Mouse (Mus musculus): ENCODE data around the gene Tmprss3. TPM values are rescaled to one million over a fixed set of nuclear protein-coding genes. Genes with fewer than 3 reads are reported as not detected.

Gene Tmprss3
- total RNA-seq, 2 experiments from 2014 or later, result not detected

DNA sequence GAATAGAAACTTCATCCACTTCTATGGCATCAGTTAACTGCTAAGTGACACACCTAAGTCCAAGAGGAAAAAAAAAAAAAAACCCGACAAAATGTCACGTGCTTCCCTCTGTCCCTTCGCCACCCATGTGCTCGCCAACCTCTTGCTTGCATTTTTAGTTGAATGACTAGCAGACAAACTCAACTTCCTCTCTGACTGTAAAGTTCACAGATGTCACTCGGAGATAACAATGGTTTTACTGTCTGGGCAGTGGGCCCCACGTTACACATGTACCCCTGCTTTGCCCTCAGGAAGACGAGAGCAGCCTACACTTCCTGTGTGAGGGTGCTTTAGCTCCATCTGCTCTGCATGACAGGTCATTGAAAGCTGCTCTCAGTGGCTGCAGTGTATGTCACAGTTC lies 25.1 kb upstream of the Tmprss3 start:
- intact Hi-C loops (cut with DNase I), result no loop called here
- no peak for TF ChIP-seq CTCF (IDR thresholded peaks at IDR 0.05)
- DNase-seq (ENCODE audit: extremely low spot score in 1 of 2, low spot score in 2 of 2), result no peak
- H3K4me3 ChIP-seq, result no peak overlapping the region
- no peak overlapping the region for H3K27ac ChIP-seq

DNA sequence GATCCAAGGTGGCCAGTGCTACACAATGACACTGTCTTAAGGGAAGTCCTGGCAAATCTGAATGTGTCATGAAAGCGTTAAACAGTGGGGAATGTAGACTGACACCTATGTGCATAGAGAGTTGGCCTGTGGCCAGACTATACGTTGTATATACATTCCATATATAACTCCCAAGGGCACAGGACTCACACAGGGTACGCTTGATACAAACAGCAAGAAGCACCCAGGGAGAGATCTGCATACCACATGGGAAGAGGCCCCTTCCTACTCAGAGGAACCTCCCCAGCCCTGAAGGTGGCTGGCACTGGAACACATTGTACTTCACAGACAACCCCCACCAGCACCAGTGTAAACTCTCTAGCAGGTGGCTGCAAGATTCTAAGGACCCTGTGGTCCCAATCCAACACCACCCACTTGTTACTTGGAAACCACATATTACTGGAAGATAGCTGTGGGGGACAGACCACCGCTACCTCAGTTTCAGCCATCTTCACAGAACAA lies 24.1 kb upstream of the Tmprss3 start:
- TF ChIP-seq CTCF (IDR thresholded peaks at IDR 0.05), result no peak
- no peak overlapping the region for H3K27ac ChIP-seq
- H3K4me3 ChIP-seq, result no peak overlapping the region
- no peak for DNase-seq (ENCODE audit: extremely low spot score in 1 of 2, low spot score in 2 of 2)
- intact Hi-C loops (cut with DNase I), result no loop called here

- intact Hi-C loops (cut with DNase I), result no loop called here
- no peak overlapping the region for H3K27ac ChIP-seq
- DNase-seq (ENCODE audit: extremely low spot score in 1 of 2, low spot score in 2 of 2), result no peak
- TF ChIP-seq CTCF (IDR thresholded peaks at IDR 0.05), result no peak
- H3K4me3 ChIP-seq, result no peak overlapping the region
Observed at GRCm38 (mm10) chr17:31216068-31216955, 17.5 kb upstream of the Tmprss3 start.

GRCm38 (mm10) chr17:31211881-31212280 lies 13.1 kb upstream of the Tmprss3 start:
- no peak for DNase-seq (ENCODE audit: extremely low spot score in 1 of 2, low spot score in 2 of 2)
- TF ChIP-seq CTCF (IDR thresholded peaks at IDR 0.05), result no peak
- intact Hi-C loops (cut with DNase I), result no loop called here
- Histone ChIP-seq H3K27ac (no peak overlapping the region), H3K4me3 (no peak overlapping the region)

GRCm38 (mm10) chr17:31210299-31210698 lies 11.5 kb upstream of the Tmprss3 start:
- no peak overlapping the region for H3K4me3 ChIP-seq
- no peak for DNase-seq (ENCODE audit: extremely low spot score in 1 of 2, low spot score in 2 of 2)

GRCm38 (mm10) chr17:31209376-31209930 lies 10.7 kb upstream of the Tmprss3 start:
- intact Hi-C loops (cut with DNase I), result no loop called here
- DNase-seq (ENCODE audit: extremely low spot score in 1 of 2, low spot score in 2 of 2), result no peak
- TF ChIP-seq CTCF (IDR thresholded peaks at IDR 0.05), result no peak
- no peak overlapping the region for H3K27ac ChIP-seq
- no peak overlapping the region for H3K4me3 ChIP-seq

More at GRCm38 (mm10) chr17:31210299-31210698, 11.5 kb upstream of the Tmprss3 start:
- no peak overlapping the region for H3K27ac ChIP-seq
- no peak for TF ChIP-seq CTCF (IDR thresholded peaks at IDR 0.05)
- intact Hi-C loops (cut with DNase I), result no loop called here

GRCm38 (mm10) chr17:31208654-31209053 lies 9.9 kb upstream of the Tmprss3 start:
- no peak for TF ChIP-seq CTCF (IDR thresholded peaks at IDR 0.05)
- Histone ChIP-seq H3K27ac (no peak overlapping the region), H3K4me3 (no peak overlapping the region)
- DNase-seq (ENCODE audit: extremely low spot score in 1 of 2, low spot score in 2 of 2), result no peak
- intact Hi-C loops (cut with DNase I), result no loop called here

DNA sequence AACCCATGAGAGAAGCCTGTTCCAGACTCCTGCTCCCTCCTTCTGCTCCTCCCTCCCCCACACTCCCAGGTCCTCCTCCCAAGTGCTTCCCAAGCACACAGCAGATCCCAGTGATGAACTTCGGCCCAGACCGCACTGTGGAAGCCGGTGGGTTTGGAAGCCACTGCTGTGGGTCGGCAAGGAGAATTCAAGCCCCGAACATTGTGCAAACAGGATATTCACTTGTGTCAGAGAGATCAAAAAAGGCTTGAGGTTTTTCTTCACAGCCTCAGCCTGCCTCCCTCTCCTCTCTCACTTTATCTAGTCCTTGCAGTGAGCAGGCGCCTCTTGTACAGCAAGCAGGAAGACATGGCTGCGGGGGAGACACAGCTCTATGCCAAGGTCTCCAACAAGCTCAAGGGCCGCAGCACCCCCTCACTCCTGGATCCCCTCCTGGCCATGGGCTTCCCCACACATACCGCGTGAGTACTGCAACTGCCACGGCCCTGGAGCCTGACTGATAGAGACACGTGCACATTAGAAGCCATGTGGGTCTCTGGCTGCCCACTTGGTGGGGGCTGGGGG lies 9.1 kb upstream of the Tmprss3 start, which contains the start of gene Ubash3a:
TSS of gene Ubash3a (plus strand) at position 103 of the 564 bp plus-strand sequence.
- intact Hi-C loops (cut with DNase I), result no loop called here
- Histone ChIP-seq H3K4me3 (no peak within 1 kb of the TSS), H3K27ac (no peak within 1 kb of the TSS)
- no peak for DNase-seq (ENCODE audit: extremely low spot score in 1 of 2, low spot score in 2 of 2)
- no peak for TF ChIP-seq CTCF (IDR thresholded peaks at IDR 0.05)

DNA sequence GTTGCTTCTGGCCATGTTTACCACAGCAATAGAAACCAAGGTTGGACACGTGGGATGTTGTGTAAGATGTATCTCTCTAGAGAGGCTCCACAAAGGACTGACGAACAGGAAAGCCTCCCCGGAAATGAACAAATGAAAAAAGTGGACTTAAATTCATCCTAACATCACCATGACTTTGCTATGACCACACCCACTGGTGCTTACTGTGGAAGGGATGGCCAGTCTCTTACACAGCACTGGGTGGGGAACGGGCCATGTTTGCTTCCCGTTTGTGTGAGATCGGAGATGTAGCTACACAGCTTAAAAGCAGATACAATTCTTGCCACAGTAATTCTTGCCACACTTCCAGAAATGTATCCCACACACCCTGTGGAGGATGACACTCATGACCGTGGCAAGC lies 2.5 kb downstream of the Tmprss3 start:
- Histone ChIP-seq H3K27ac (no peak overlapping the region), H3K4me3 (no peak overlapping the region)
- DNase-seq (ENCODE audit: extremely low spot score in 1 of 2, low spot score in 2 of 2), result no peak
- no peak for TF ChIP-seq CTCF (IDR thresholded peaks at IDR 0.05)
- intact Hi-C loops (cut with DNase I), result no loop called here

DNA sequence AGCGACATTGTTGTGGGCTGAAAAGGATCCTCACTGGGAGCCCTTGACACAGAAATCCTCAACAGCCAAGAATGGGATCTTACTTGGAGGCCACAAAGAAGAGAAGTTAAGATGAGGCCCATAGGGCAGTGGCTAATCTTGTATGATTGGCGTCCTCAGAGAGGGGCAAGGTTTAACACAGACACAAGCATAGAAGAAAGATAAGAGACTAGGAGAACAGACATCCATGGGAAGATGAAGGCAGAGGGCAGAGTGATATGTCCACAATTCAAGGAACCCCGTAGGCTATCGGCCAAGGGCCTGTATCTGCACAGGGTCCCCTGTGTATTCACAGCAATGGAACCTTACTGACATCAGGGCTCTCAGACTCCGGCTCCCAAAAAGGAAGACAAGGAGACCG lies 3.6 kb downstream of the Tmprss3 start:
- no peak for DNase-seq (ENCODE audit: extremely low spot score in 1 of 2, low spot score in 2 of 2)
- Histone ChIP-seq H3K4me3 (no peak overlapping the region), H3K27ac (no peak overlapping the region)
- no peak for TF ChIP-seq CTCF (IDR thresholded peaks at IDR 0.05)
- intact Hi-C loops (cut with DNase I), result no loop called here

DNA sequence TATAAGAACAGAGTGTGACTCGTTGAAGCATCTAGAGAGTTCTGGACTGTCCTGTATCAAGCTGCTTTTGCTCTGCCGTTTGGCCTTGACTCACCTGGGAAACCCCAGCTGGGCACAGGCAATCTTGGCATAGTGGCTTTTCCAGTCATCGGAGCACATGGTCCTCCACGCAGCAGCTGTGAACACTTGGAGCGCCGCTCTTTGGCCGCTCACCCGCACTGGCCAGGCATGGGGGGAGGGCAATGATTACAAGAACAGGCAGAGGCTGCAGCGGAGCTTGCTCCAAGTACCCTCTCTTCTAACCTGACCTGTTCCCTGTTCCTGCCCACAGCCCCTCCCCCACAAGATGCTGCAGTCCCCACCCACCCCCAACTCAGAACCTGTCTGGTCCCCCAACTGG lies 5.4 kb downstream of the Tmprss3 start:
- DNase-seq (ENCODE audit: extremely low spot score in 1 of 2, low spot score in 2 of 2), result no peak

GRCm38 (mm10) chr17:31192663-31193062 lies 6.1 kb downstream of the Tmprss3 start:
- intact Hi-C loops (cut with DNase I), result no loop called here
- Histone ChIP-seq H3K27ac (no peak overlapping the region), H3K4me3 (no peak overlapping the region)
- TF ChIP-seq CTCF (IDR thresholded peaks at IDR 0.05), result no peak
- no peak for DNase-seq (ENCODE audit: extremely low spot score in 1 of 2, low spot score in 2 of 2)

More for the DNA sequence above, 5.4 kb downstream of the Tmprss3 start:
- TF ChIP-seq CTCF (IDR thresholded peaks at IDR 0.05), result no peak
- Histone ChIP-seq H3K4me3 (no peak overlapping the region), H3K27ac (no peak overlapping the region)
- intact Hi-C loops (cut with DNase I), result no loop called here

Measured in left cerebral cortex, adult 2 months (tissue).